8 mouse cellular contexts compared by ENCODE assay signal in the genomic region with DNA sequence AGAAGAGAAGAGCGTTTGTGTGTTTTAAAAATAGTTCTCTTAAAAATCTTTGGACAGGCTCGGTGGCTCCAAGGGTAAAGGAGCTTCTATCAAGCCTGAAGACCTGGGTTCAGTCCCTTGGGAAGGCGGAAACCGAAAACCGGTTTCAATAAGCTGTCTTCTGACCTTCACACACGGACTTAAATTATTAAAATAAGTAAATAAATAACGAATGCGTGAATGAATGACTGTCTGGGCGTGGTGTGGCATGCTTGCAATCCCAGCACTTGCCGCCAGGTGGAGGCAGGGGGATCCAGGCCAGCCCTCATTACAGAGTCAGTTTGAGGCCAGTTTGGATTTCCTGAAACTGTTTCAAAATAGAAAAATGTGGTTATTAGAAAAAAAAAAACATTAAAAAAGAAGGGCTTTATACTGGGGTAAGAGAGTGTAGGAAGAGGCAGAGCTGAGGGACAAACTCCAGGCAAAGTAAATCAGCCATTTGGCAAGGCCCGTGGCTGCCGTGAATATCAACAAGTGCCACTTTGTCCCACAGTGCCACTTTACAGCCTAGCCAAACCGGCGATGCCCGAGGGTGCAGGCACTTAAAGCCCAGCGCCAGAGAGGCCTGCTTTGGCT. TPM values are rescaled to one million over a fixed set of nuclear protein-coding genes. Genes with fewer than 3 reads are reported as not detected.
DNase-seq lines count a peak whose midpoint lies in the region; ATAC-seq and TF ChIP-seq lines count a peak whose summit lies in the region.

No protein-coding gene starts in this region.

- no peaks in the 10 kb centered on the region for H3K36me3 ChIP-seq in embryonic facial prominence, embryonic 15.5 days
- H3K36me3 ChIP-seq in limb, embryonic 15.5 days: no peaks in the 10 kb centered on the region
- no peaks in the 10 kb centered on the region for H3K36me3 ChIP-seq in midbrain, postnatal 0 days (ENCODE audit: insufficient read depth, low read length)
- no peaks in the 10 kb centered on the region for H3K36me3 ChIP-seq in splenic B cell, adult 2 months (ENCODE audit: control insufficient read depth, insufficient read depth, low read length, poor library complexity, severe bottlenecking)

- DNase-seq in A20 (ENCODE audit: low read depth, low spot score): peak; percentile 89
- peak; percentile 55 to 75 for DNase-seq in heart, adult 9 months (ENCODE audit: low spot score in 2 of 2)
- DNase-seq in kidney, adult 9 months: peak; percentile 95
- peak; percentile 77 for DNase-seq in midbrain, postnatal 0 days (ENCODE audit: low spot score)
- DNase-seq in splenic B cell, adult 2 months (ENCODE audit: low read depth, low spot score): peak; percentile 85

- peak overlapping the region; percentile 52 for H3K27ac ChIP-seq in bone marrow, adult 2 months (ENCODE audit: control insufficient read depth, insufficient read depth, low read depth, low read length, poor library complexity)
- peak overlapping the region; percentile 83 for H3K27ac ChIP-seq in embryonic facial prominence, embryonic 15.5 days (replicated peaks)
- H3K27ac ChIP-seq in limb, embryonic 15.5 days: peak overlapping the region; percentile 83
- H3K27ac ChIP-seq in midbrain, postnatal 0 days (ENCODE audit: low read depth, low read length): peak overlapping the region; percentile 96

- H3K4me2 ChIP-seq in embryonic facial prominence, embryonic 15.5 days (replicated peaks): peak overlapping the region; percentile 76
- H3K4me2 ChIP-seq in limb, embryonic 15.5 days: peak overlapping the region; percentile 78
- peak overlapping the region; percentile 75 for H3K4me2 ChIP-seq in midbrain, postnatal 0 days (ENCODE audit: low read depth, low read length, poor library complexity, severe bottlenecking)

- H3K4me1 ChIP-seq in bone marrow, adult 2 months (ENCODE audit: control insufficient read depth, insufficient read depth, low read length): no peaks in the 10 kb centered on the region; the same call in 1 of the 2 replicates
- peaks cover 21% of the 10 kb centered on the region for H3K4me1 ChIP-seq in embryonic facial prominence, embryonic 15.5 days
- H3K4me1 ChIP-seq in limb, embryonic 15.5 days: peaks cover 8% of the 10 kb centered on the region; the same call in 1 of the 2 replicates
- H3K4me1 ChIP-seq in midbrain, postnatal 0 days (ENCODE audit: insufficient read depth, low read length): no peaks in the 10 kb centered on the region

- TF ChIP-seq POLR2A in bone marrow, adult 2 months (IDR thresholded peaks at IDR 0.05; ENCODE audit: borderline replicate concordance, control insufficient read depth, low read depth, low read length): no peak

- TF ChIP-seq CTCF in bone marrow, adult 2 months (IDR thresholded peaks at IDR 0.05; ENCODE audit: control insufficient read depth, insufficient read depth, low read length): peak; percentile 95
- TF ChIP-seq CTCF in midbrain, postnatal 0 days (IDR thresholded peaks at IDR 0.05): peak; percentile 94

- no peaks in the 10 kb centered on the region for H3K27me3 ChIP-seq in embryonic facial prominence, embryonic 15.5 days
- no peaks in the 10 kb centered on the region for H3K27me3 ChIP-seq in limb, embryonic 15.5 days
- no peaks in the 10 kb centered on the region for H3K27me3 ChIP-seq in midbrain, postnatal 0 days (ENCODE audit: insufficient read depth, low read length)
- H3K27me3 ChIP-seq in splenic B cell, adult 2 months (ENCODE audit: control insufficient read depth, insufficient read depth, low read length, poor library complexity, severe bottlenecking): no peaks in the 10 kb centered on the region

- peak overlapping the region; percentile 53 for H3K4me3 ChIP-seq in bone marrow, adult 2 months (replicated peaks; ENCODE audit: control insufficient read depth, low read depth, low read length)
- H3K4me3 ChIP-seq in embryonic facial prominence, embryonic 15.5 days (replicated peaks): peak overlapping the region; percentile 48
- peak overlapping the region; percentile 43 for H3K4me3 ChIP-seq in limb, embryonic 15.5 days
- peak overlapping the region; percentile 40 for H3K4me3 ChIP-seq in midbrain, postnatal 0 days (ENCODE audit: low read depth, low read length)

- peak; percentile 40; the same call in 1 of the 2 replicates for ATAC-seq in embryonic facial prominence, embryonic 15.5 days (ENCODE audit: insufficient number of reproducible peaks, low FRiP score, low TSS enrichment, low read depth)
- ATAC-seq in limb, embryonic 15.5 days (ENCODE audit: insufficient number of reproducible peaks, low FRiP score, low TSS enrichment, low read depth): no peak; the same call in 1 of the 2 replicates
- peak; percentile 83 for ATAC-seq in midbrain, postnatal 0 days (ENCODE audit: low FRiP score)

- H3K9me3 ChIP-seq in embryonic facial prominence, embryonic 15.5 days (replicated peaks): no peaks in the 10 kb centered on the region
- H3K9me3 ChIP-seq in limb, embryonic 15.5 days: no peaks in the 10 kb centered on the region
- no peaks in the 10 kb centered on the region for H3K9me3 ChIP-seq in midbrain, postnatal 0 days (ENCODE audit: low read length)

- no peak overlapping the region for H3K9ac ChIP-seq in embryonic facial prominence, embryonic 15.5 days
- H3K9ac ChIP-seq in limb, embryonic 15.5 days: peak overlapping the region; percentile 8; the same call in 1 of the 2 replicates
- peak overlapping the region; percentile 71 for H3K9ac ChIP-seq in midbrain, postnatal 0 days (replicated peaks; ENCODE audit: low read length, poor library complexity, severe bottlenecking)

- WGBS in bone marrow, adult 2 months: under 1% methylated on average over 16 of the region's 16 CpGs
- under 1% methylated on average over 16 of the region's 16 CpGs for WGBS in embryonic facial prominence, embryonic 15.5 days
- 1% methylated on average over 16 of the region's 16 CpGs for WGBS in limb, embryonic 15.5 days
- 2% methylated on average over 16 of the region's 16 CpGs for WGBS in midbrain, postnatal 0 days

RNA-seq across cellular contexts. Expression of a gene that starts 38.9 kb away (rescaled TPM):
- polyA plus RNA-seq in bone marrow, adult 2 months (2011; ENCODE audit: insufficient read depth, insufficient read length, low replicate concordance, missing spikeins): 2,479 and 3,710 TPM in 2 replicates
- polyA plus RNA-seq in embryonic facial prominence, embryonic 15.5 days (2015; fragmentation: Nextera tagmentation; extraction: Ambion mirVana): 5,028 and 5,329 TPM in 2 replicates
- 4,450 and 5,127 TPM in 2 replicates for polyA plus RNA-seq in limb, embryonic 15.5 days (2015; fragmentation: Nextera tagmentation; extraction: Ambion mirVana)
- 6,169 and 7,035 TPM in 2 replicates for total RNA-seq in midbrain, postnatal 0 days (2014; rRNA removed)
- 2,410 and 2,461 TPM in 2 replicates for polyA plus RNA-seq in midbrain, postnatal 0 days (2015; fragmentation: Nextera tagmentation; extraction: Ambion mirVana)

RNA-seq across cellular contexts. Expression of a gene that starts 60.0 kb away (rescaled TPM):
- 0.83 and 2.3 TPM in 2 replicates for polyA plus RNA-seq in bone marrow, adult 2 months (2011; ENCODE audit: insufficient read depth, insufficient read length, low replicate concordance, missing spikeins)
- 17.6 and 19.7 TPM in 2 replicates for polyA plus RNA-seq in embryonic facial prominence, embryonic 15.5 days (2015; fragmentation: Nextera tagmentation; extraction: Ambion mirVana)
- polyA plus RNA-seq in limb, embryonic 15.5 days (2015; fragmentation: Nextera tagmentation; extraction: Ambion mirVana): 22.4 and 22.9 TPM in 2 replicates
- 14.7 and 15.1 TPM in 2 replicates for total RNA-seq in midbrain, postnatal 0 days (2014; rRNA removed)
- polyA plus RNA-seq in midbrain, postnatal 0 days (2015; fragmentation: Nextera tagmentation; extraction: Ambion mirVana): 12.8 and 16.8 TPM in 2 replicates
